Mouse (Mus musculus) frontal cortex, adult (tissue): ENCODE measurements around the gene Rassf3.

Experiments used
- ATAC-seq: cut with Nextera tagmentation; 2 replicates; pipeline ENCODE4 v1.9.2; 2017; ENCODE audit warnings: mild to moderate bottlenecking, moderate library complexity, mixed read lengths; ENCODE audit not compliant: low TSS enrichment

The Rassf3 gene

DNA sequence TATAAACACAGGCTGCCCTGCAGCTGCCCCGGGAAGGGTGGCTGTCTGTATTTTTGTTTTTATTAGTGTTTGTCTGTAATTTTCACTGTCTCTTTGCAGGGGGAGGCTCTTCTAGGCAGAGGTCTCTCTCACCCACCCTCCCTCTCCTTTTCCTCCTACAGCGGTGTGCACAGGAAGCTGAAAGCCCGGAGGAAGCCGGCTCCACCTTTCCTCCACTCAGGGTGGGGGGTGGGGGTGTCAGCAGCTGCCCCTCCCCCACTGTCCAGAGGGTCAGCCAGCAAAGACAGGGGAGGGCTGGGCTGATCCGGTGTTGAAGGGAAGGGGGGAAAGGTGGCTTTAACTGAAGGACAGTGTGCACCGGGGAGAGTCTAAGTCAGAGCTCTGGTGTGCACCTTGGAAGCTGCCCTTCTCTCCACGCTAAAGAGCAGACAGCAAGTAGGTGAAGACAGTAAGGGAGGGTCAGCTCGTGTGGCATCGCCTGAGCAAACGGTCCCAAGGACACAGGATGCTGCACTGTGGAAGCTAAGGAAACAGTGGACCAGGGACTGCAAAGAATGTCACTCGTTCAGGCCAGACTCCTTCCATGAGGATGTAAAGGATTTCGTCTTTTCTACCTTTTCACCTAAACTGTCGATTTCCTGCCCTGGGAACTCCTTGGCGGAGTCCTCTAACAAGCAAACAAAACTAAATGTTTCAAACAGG lies 46.0 kb downstream of the Rassf3 start:
- no peak for ATAC-seq

DNA sequence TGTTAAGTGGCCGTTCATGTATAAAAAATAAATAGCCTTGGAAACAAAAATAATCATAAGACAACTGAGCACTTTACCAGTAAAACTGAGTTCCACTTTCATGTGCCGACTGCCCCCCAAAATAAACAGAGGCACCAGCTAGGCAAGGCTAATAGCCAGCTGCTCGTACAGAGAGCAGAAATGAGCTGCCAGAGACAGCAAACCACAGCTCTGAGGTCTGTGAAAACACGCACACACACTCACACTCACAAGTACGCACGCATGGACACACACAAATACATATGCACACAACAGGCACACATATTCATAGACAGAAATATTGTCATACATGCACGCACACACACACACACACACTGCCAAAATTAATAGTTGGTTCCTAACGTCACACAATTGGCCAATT lies 46.6 kb downstream of the Rassf3 start:
- no peak for ATAC-seq

DNA sequence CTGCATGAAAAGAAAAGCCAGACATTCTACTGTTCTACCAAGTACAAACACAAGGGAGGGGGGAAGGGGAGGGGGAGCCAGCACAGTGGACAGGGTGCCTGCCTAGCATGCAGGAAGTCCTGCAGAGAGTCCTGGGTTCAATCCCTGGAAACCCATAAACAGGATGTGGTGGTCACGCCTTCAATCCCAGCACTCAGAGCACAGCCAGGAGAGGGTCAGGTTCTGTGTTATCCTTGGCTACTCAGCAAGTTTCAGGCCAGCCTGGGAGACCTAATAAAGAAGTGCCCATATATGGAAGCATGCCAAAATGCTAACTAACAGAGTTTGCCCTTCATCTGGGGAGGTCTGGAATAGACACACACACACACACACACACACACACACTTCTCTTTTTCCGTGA lies 47.1 kb downstream of the Rassf3 start:
- no peak for ATAC-seq

DNA sequence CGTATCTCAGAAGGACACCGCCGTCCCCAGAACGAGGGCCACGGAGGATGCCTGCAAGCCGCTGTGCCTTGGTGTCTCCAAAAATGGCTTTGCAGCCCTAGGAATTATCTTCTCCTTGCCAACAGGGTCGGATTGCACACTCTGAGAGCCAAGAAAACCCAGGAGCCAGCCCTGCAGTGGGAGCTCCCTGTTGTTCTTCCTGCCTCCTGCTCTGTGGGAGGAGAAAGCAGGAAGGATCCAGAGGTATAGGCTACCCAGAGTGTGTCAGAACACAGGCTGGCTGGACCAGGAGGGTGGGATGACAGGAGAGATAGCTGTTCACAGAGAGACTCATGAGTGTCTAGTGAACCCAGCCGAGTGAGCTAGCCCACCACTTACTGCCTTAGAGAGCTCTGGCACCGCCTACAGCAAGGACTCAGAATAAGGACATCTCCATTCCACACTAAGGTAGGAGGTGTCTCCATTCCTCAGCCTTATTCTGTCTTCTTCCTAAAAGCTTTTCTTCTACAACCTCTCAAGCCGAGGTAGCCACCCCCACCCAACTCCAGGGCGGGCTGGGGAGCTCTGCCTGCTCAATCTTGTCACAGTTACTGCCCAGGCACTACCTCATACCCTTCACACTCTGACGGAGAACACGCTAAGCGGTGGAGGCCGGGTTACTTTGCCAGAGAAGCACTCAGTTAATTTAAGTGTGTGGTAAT lies 48.0 kb downstream of the Rassf3 start:
- ATAC-seq, result peak; percentile 75

DNA sequence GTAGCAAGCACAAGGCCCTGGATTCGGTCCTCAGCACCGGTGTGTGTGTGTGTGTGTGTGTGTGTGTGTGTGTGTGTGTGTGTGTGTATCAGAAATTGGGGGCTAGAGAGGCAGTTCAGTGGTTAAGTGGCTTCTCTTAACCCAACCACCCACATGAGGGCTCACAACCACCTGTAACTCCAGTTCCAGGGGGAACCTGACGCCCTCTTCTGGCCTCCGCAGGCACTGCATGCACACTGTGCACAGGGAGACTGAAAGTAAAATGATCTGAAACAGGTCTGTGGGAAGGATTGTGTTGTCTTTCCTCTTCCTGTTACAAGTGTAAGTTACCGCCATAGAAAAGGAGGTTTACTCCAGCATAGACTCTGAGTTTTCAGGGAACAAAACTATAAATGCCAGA lies 49.0 kb downstream of the Rassf3 start:
- ATAC-seq, result no peak

DNA sequence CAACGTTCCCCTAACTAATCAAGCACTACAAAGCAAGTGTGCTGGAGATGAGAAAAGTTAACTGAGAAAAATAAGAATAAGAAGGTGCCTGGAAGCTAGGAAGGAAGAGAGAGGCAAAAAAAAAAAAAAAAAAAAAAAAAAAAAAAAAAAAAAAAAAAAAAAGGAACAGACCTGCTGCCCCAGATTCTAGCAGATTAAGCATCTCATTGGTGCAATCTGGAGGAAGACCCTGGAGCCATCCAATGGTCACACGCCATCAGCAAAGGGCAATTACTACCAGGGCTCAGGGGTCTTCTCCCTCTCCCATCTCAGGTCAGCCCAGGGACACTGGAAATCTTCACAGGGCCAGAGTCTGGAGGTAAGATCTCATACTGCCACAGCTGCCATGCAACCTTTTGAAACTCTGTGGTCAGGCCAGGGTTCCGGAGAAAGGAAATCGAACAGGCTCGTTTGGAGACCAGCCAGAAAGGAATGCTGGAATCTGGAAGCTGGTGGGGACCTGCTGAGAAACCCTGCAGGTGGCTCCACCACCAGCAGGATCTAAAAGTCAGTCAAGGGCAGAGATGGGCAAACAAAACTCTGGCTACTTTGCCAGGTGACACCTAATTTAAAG lies 49.6 kb downstream of the Rassf3 start:
- no peak for ATAC-seq

DNA sequence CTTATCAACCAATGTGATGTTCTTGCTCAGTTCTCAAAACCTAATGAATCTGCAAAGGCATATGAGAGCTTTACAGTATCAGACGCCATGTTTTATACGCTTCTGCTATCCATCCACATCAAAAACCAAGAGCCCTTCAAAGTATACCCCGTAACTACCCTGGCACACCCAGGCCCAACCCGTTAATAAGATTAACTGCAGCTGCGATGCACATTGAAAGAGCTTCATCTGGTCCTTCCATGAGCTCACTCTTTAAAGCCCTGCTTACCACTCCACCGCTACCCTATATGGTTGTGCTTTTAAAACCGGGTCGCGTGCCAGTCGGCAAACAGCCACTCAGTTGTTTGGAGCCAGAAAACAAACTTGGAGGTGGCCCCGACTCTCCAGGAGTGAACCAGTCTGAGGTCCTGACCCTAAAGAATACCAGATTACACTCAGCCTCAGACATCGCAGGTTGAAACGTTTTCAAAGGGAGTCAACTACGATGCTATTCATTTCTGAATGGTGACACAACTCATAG lies 50.6 kb downstream of the Rassf3 start:
- ATAC-seq, result no peak

DNA sequence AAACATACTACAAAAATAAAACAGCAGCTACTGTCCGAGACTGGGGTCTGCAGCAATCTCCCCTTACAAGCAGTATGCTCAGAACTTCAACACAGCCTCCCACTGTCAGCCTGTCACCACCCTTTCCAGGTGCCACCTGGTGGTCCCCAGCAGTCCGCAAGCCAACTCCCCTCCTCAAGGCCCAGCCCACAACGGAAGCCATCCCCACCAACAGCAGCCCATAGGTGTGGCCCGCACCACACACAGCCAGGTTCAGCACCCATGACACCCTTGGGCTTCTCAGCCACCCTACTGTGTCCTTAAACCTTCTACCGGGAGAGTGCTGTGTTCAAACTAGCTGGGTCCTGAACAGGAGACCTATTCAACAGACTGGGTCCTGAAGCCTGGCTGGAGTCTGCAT lies 51.1 kb downstream of the Rassf3 start:
- ATAC-seq, result no peak

DNA sequence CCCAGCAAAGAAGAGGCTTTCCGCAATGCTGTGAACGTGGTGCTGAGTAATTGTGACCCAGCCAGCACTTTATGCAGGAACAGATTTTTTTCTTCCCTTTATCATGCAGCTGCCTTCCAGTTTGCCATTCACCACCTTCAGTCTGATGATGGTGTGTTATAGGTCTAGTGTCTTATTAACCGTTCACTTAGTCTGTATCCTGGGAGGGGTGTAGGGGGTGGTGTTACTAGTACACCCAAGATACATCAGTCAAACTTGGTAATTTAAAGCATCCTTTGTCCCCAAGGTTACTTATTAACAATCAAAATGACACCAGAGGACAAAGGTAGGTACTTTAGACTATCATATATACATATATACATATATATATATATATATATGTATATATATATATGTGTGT lies 51.7 kb downstream of the Rassf3 start:
- no peak for ATAC-seq

DNA sequence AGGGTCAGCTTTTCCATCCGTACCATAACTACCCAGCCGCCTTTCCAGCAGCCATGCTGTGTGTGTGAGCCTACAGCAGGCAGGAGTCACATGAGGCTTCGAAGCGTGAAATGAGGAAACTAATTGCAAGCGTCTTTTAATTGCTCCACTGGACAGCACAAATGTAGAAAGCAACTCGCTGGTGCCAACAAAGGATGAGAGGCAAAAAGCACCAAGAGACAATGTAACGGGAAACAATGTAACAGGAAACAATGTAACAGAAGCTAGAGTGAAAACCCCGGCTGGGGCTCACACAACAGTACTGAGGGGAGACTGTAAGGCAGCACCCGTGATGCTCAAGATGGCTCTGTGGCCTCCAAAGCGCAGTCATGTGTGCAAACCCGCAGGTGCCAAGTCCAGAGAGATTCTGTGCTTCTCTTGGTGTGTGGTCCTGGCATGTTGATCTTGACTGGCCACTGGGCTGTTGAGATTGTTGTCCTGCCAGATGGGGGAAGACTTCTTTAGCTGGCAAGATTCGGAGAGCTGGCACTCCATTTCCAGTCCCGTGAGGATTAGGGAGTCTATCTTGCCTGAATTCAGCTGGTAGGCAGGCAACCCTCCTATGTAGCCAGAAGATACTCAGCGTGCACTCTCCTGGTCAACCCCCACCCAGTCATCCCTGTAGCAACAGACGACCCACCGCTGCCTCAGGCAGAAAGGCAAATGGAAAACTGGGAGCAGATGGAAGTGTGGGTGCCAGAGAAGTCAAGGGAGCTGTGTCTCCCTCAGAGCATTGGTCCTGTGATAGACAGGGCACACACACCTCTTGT lies 52.4 kb downstream of the Rassf3 start:
- ATAC-seq, result no peak

DNA sequence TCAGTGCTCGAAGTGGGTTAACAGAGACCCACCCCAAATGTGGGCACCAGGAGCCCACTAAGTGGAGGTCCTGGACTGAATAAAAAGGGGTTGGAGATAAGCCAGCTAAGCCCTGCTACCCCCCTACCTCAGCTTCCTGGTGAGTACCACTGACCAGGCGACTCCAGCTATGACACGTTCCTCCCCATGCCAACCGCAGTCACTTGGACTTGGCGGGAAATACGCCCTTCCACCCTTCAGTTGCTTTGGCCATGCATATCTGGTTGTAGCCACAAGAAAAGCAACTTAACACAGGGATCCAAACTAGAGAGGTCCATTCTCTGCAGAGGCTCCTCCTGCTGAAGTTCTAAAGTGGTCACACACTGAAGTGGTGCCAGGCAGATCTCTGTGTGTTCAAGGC lies 53.9 kb downstream of the Rassf3 start:
- ATAC-seq, result no peak

DNA sequence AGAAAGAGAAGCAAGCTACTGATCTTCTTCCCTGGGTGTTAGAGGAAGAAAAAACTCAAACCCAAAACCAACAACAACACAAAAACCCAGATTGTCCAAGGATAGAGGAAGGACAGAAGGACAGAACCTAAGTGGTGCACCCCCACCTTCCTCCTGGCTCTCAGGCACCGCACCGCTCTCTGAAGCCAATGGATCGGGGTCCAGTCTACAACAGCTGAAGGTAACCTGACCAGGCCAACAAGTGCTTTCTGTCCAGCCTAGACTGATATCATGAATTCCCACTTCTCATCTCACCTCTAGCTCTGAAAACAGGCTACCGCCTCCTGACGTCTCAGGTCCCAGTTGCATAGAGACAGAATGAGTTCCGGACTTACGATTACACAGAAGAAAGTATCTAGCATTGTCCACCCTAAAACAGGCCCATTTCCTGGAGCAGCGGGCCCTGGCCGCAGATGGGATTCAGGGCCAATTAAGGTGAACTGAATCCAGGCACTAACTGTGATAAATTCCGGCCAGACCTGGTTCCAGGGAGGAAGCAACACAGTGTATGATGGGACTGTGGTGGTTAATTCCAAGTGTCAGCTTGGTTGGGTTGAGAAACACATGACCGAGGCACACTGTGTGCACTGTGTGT lies 54.4 kb downstream of the Rassf3 start:
- no peak for ATAC-seq

DNA sequence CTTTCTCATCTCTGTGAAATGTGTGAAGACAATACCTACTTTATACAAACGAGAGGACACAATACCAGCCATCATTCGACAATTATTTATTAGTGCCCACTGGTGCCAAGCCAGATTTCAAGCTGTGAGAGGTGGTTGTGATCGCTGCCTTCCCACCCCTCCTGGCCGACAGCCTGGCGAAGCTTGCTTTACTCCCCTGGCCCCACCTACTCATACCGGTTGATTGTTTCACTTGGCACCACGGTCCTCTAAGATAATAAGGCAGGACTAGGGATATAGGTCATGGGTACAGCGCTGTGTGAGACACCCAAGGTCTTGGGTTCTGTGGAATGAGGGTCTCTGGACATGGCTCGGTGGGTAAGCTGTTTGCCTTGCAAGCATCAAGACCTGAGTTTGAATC lies 55.1 kb downstream of the Rassf3 start:
- ATAC-seq, result no peak

DNA sequence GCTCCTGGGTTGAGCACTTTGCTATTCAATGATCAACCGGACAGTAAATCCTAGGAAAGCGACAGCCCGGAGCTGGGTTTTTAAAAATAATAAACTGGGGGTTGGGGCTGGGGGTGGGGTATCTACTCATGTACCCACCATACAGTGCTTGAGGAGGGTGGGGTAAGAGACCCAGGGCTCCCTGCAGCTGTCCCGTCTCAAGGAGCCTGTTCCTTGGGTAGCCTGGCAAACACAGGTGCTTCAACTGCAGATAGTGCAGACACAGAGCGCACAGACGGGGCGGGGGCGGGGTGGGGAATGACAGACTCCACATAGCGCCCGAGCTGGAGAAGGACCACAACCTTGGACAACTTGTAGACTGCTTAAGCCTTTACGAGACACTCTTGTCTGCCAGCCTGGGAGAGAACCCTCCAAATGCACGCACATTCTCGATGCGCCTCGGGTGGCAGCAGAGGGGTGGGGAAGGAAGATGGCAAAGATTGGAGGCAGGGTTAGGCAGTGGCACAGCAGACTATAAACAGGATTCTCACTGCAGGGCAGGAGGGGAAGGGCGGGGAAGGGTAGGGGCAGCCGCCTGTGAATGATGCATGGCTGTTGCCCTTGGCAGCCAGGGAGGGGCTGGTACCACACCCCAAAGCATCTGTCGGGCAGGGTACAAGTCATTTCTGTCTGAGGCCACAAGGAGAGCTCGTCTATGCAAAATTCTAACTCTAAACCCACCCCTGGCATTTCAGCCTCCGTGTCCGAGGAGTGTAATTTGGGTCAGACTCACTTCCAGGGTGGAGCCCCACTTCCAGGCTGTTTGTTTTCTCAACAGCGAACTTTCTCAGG lies 56.3 kb downstream of the Rassf3 start:
- ATAC-seq, result peak; percentile 35; the same call in 1 of the 2 replicates

DNA sequence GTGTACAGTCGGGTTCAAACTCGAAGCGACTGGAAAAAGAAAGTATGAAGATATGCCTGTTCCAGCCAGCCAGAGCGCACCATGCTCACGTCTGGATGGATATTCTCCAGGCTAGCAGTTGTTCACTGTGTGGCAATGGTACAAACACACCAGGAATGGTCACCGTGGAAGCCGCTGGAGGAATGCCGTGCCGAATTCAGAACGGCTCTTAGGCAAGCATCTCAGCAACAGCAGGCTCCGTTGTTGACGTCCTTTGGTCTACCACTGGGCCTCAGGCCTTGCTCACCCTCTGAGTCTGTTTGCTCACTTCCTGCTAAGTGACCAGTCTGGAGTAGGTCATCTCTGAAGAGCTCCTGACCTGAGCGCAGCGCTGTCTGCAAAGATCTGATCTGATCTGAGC lies 57.3 kb downstream of the Rassf3 start:
- ATAC-seq, result no peak

DNA sequence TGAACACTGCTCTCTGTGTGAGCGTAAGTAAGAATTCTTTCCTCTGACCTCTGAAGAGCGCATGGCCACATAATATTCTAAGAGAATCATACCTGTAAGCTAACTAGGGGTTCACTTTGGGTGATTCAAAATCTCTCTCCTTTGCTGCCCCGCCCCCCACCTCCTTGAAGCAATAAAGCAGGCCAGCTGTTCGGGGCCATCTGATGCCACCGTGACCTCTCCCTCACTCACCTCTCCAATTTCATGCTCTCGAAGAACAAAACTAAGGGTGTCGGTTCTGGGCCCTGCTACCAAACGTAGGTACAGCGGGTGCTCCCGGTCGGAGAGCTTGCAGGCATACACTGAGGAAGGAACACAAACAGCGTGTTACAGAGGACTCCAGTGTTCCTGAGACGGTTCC lies 62.0 kb downstream of the Rassf3 start:
- no peak for ATAC-seq

DNA sequence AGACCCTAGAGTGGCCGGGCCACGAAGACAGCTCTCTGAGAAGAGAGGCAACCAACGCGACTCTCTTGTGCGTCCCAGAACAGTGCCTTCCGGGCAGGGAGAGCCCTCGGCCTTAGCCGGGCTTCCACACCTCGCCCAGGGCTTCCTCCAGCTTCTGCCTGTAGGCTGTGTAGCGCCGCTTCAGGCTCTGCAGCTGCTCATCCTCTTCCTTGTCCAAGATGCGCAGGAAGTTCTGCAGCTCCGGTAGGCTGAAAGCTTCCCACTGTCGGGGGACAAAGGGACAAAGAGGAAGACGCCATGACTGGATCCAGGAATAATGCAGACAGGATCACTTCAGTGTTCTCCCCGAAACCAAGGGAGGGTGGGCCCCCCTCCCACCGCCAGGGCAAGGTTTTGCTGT lies 63.3 kb downstream of the Rassf3 start:
- no peak for ATAC-seq

DNA sequence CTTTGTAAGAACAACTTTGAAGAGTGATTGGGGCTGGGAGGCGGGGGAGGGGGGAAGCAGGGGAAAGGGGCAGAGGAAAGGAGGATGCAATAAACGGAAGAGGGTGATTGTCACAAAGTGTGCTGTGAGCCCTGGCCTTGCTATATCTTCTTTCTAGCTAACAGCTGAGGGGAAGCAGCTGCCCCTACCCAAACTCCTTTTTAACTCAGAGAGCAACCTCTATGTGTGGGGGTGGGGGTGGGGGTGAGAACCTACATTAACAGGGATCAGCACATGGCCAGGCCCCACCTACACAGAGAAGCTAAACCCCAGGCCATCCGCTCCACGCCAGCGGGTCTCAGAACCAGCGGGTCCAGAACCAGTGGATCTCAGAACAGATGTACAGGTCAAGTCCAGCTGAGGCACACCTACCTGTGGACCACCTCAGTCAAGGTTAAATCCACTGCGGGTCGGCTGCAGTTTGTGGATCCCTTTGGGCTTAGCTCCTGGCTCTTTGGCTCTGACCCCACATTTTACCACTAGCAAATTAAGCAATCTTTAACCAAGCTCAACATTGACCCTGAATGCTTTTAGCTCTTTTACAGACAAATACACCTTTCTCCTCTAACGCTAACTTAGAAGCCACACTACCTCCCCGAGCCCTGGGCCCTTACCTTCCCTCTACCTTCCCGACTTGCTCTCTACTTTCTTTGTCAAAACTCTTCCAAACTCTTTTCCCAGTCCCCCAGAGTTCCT lies 64.3 kb downstream of the Rassf3 start:
- no peak for ATAC-seq

DNA sequence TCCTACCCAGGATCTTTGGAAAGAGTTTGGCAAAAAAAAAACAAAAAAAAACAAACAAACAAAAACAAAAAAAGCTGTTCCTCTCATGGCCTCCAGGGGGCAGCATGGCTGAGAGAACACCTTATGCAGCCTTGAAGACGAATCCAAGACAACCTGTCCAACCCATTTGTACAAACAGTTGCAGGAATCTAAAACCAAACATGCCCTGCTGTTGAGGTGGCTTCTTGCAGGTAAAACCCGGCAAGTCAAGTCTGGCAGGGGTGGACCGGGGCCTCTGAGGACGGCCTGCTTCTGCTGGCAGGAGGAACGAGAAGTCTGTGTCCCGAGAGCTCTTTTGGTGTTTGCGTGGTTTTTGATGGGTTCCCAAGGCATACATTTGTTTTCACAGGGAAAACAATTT lies 66.4 kb downstream of the Rassf3 start:
- ATAC-seq, result peak; percentile 41; the same call in 1 of the 2 replicates

DNA sequence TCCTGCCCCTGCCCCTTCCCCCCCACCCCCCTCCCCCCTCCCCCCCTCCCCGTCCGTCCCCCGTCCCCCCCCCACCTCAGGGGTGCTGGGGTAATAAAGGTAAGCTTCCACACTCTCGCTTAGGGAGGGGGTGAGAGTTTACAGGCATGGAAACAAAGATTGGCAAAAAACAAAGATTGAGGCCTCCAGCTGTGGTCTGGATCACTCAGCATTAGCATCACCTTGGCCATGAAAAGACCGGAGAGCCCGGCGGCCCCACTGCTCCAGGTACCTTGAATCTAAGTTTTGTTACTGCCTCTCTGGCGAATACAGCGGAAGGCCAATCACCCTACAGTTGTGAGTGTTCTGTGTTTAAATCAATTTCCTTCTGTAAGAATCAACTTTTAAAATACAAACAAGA lies 72.2 kb downstream of the Rassf3 start:
- ATAC-seq, result no peak
